Mouse (Mus musculus): Measurements from ENCODE around the gene Trim33.

Gene Trim33

DNA sequence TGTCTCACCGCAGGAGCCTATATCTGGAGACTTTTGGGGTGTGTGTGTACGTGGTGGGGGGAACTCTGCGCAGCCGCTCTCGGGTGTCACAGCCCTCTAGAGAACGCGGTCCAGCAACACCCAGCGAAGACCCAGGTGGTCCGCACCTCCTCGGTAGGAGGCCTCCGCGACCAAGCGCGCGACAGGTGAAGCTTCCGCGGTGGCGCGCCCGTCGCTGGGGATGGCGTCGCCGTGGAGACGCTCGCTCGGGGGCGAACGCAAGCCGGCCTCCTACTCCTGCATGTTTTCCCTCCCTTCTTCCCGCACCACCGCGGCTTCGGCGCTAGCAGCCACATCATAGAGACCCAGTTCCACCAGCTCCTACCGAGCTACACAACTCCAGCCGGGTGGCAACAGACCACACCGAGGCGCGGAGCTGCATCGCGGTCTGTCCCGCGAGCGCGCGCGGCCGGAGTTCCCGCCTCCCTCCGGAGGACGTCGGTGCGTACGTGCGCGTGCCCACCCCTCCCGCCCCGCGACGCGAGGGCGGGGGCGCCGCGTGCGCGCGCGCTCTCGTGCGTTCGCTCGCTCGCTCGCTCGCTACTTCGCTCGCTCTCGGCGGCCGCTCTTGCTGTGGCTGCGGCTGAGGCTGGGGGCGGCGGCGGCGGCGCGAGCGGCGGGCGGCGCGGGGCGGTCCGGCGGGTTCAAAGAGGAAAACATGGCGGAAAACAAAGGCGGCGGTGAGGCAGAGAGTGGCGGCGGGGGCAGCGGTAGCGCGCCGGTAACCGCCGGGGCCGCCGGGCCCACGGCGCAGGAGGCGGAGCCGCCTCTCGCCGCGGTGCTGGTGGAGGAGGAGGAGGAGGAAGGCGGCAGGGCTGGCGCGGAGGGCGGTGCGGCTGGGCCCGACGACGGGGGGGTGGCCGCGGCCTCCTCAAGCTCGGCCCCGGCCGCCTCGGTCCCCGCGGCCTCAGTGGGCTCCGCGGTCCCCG lies at the start of gene Trim33:
Gene Trim33 (plus strand): TSS at position 112 of the 968 bp plus-strand sequence.
- peak; percentile 79 to 92 for DNase-seq (ENCODE audit: low spot score in 2 of 2)

DNA sequence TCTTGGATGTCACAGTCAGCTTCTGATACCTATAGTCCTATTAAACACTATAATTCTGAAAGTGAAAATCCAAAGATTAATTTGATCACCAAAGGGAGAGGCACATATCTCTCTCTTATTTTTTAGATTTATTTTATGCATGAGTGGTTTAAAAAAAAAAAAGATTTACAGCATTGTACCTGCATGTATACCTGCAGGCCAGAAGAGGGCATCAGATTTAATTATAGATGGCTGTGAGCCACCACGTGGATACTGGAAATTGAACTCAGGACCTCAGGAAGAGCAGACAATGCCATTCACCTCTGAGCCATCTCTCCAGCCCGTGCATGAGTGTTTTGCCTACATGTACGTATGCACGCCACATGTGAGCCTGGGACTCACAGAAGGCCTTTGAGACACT lies 46.7 kb upstream of the Trim33 start:
- no peak for DNase-seq (ENCODE audit: low spot score in 2 of 2)

DNA sequence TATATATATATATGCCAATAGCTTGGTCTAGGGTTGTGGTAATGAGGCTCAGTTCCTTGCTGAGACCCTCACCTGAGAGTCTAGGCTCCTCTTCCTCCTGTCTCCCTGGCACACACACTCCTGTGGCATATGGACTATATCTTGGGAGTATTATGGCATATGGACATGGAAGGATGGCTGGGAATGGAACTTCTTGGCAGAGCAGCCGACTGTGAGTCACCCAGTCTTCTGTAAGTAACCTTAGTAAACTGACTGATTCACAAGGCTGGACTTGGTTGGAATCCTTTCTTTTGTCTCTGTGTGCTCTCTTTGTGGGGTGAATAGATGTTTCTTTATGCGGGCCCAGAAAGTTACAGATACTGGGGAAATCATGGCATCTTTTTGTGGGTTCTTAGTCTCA lies 37.6 kb upstream of the Trim33 start:
- no peak for DNase-seq (ENCODE audit: low spot score in 2 of 2)

DNA sequence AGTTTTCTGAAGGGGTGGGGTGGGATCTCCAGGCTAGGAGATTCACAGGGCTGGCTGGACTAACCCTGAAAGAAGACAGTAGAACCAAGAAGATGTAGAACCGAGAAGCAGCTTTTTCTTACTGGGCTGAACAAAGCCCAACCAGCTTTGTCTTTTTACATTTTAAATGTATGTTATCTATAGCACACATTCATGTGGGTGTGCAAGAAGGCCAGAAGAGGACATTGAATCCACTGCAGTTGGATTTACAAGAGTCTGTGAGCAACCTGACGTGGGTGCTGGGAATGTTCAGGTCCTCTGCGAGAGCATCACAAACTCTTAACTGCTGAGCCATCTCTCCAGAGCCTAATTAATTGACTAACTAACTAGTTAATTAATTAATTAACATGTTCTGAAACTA lies 36.9 kb upstream of the Trim33 start:
- DNase-seq (ENCODE audit: low spot score in 2 of 2): no peak

DNA sequence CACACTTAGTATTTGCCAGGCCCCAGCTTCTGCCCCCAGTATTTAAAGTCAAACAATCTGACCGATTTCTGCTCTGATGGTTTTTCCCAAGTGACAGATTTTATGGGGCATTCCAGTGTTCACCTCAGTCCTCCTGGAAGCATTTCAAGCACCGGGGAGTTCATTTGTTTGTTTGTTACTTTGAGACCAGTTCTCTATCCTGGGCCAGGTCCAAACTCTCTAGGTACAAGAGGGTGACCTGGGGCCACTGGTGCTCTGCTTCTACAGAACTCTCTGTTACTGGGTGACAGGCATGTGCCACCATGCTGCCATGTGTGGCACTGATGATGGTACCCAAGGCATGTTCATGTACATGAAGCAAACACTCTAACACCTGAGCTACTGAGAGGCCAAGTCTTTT lies 35.6 kb upstream of the Trim33 start:
- no peak for DNase-seq (ENCODE audit: low spot score in 2 of 2)

DNA sequence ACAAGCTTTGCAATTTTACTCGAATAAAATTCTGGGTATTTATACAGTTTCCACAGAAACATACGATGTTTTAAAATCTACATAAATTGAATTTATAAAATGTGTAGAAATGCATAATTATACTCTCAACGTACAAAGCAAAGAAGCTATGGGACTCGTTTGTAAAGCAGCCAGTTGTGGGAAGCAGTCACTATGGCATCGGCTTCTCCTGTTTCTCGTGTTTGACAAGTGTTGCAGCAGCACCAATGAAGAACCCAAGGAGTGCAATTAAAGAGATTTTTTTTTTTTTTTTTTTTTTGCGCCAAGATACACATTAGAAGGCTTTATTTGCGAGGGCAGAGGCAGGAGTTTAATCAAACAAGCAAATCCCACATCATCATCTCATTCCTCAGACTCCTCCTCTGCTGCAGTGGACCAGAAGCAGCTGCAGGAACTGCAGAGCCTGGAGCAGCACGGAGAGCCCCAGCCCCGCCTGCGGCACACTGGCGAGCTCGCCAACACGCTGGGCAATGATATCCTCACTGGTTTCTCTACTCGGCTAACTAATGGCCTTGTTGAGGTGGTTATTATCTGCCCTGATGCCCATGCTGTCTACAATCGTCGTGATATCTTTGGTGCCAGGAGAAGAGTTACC lies 32.3 kb upstream of the Trim33 start:
- DNase-seq (ENCODE audit: low spot score in 2 of 2): no peak

DNA sequence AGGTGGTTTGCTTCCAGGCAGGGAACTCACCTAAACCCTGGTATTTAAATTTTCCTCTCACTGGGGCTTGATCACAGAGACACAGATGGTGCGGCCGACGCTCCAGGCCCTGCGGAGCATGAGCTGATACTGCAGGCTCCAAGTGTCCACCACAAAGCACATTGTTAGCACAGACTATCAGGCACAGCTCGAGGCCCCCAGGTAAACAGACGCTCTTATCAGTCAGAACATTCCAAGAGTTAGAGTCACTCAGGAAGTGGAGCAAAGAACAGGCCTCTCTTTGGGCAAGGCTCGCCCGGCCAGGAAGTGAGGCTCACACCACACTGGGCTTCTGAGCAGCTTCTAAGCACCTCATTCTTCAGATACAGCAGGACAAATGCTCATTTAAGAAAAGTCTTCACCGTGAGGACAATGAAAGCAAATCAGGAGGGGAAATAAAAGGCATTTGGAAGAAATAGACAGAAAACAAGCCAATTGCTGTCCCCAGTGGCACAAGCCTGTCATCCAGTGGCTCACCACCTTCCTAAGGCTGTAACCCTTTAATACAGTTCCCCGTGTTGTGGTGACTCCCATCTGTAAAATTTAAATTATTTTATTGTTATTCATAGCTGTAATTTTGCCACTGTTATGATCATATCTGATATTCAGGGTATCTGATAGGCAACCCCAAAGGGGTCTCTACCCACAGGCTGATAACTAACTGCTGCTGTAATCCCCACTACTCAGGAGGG lies 22.8 kb upstream of the Trim33 start:
- no peak for DNase-seq (ENCODE audit: low spot score in 2 of 2)

DNA sequence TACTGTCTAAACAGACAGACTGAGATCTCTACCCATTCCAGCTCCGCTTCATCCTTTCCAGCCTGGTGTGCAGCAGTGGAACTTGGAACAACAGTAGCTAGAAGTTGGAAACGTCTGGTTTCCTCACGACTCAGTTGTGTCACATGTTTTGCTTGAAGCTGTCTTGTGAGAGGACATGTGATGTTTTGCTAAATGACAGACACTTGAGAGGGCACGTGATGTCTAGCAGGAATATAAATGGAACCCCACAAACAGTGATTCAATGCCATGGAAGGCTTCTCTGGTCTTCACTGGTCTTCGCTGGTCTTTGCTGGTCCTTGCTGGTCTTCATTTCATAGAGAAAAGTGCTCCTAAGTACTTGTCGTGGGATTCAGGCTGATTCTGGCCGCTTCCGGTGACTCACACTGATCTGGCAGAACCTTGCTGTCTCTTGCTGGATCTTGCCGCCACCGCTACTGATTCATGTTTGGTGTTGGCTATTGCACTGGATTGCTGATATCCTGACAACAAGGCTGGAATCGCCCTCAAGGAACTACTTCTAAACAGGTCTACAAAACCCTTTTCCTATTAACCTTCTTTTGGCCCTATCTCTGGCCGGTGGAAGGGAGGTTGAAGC lies 16.2 kb upstream of the Trim33 start:
- no peak for DNase-seq (ENCODE audit: low spot score in 2 of 2)

DNA sequence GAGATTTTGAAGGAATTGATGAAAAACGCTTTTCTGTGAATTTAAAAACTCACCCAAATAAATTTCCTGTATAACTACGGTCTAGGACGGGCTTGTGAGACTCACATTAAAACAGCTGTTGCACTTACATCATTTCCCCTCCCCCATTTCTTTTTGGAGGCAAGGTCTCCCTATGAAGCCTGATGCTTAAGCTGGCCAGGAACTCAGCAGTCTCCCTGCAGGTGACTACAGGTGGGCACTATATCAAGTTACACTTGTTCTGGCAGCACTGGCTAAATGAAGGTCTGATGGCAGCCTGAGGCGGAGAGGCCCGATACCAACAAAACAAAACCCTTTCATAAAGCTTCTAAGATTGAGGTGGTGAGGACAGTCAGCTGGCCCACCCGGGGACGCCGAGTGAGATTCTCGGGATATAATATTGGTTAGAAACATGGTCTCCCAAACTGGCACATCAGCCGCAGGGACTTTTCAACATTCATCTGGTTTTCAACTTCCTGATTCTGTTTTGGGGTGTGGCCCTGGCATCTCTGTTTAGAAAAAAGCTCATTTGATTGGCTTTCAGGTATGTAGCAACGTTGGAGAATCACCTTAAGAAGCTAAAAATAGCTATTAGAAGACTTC lies 422 bp upstream of the Trim33 start:
- DNase-seq (ENCODE audit: low spot score in 2 of 2): peak in 1 of 2 experiments; percentile 21

DNA sequence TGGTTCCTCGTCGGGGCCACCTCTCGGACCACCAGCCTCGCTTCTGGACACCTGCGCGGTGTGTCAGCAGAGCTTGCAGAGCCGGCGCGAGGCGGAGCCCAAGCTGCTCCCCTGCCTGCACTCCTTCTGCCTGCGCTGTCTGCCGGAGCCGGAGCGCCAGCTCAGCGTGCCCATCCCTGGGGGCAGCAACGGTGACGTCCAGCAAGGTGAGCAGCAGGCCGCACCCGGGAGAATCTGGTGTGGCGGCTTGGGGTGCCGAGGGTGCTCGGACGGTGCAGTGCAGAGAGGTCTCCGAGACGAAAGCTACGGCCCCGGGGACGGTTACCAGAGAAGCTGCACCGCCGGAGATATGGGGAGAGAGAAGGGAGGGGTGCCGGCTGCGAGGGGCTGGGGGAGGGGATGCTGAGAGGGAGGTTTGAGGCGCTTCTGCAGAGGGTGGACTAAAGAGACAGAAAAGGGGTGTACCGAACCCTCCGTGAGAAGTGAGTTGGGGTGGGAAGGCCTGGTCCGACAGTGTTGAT lies 1.2 kb downstream of the Trim33 start:
- peak; percentile 29 to 47 for DNase-seq (ENCODE audit: low spot score in 2 of 2)

DNA sequence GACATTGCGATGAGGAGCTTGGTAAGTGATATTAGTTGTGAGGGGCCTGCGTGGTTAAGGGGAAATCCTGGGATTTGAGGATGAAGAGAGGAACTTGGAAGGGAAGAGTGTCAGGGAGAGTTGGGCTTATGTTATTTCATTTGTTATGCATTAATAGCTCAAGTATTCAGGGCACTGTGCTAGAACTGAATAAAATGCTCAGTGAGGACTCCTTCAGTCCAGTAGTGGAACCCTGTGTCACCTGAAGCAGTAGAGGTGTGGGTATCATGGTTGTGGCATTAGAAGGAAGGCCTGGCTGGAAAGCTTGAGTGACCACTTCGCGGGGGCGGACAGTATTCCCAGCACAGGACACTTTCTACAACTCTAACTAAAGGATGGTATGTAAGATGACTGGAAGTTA lies 1.8 kb downstream of the Trim33 start:
- no peak for DNase-seq (ENCODE audit: low spot score in 2 of 2)

DNA sequence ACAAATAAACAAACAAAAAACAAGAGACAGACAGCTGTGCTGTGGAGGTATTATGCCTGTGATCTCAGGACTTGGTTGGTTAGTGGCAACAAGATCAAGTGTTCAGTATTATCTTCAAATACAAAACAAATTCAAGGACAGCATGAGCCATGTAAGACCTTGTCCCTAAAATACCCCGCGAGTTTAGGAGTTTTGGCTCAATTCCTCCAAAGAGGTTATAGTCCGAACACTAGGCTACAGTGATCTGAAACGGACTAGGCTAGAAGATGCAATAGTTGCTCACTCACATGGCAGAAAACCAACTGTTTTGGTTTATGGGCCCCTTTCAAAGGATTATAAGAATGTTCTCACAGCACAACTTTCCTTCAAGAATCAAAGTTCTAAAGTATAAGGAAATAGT lies 9.7 kb downstream of the Trim33 start:
- DNase-seq (ENCODE audit: low spot score in 2 of 2): no peak

DNA sequence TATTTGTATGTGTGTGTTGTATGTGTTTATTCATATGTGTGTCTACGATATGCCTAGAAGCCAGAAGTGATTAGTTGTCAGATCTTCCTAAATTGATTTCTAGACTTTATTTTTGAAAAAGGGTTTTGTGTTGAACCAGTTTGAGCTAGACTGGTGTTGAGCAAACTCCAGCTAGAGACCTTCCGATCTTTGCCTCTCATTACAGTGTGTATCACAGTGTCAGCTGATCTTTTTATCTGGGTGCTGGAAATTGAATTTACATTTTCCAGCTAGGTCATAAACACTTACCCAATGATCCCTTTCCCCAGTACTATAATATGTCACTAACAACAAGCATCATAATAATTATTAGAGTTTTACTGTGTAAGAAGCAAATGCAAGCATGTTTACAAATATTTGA lies 12.0 kb downstream of the Trim33 start:
- no peak for DNase-seq (ENCODE audit: low spot score in 2 of 2)

DNA sequence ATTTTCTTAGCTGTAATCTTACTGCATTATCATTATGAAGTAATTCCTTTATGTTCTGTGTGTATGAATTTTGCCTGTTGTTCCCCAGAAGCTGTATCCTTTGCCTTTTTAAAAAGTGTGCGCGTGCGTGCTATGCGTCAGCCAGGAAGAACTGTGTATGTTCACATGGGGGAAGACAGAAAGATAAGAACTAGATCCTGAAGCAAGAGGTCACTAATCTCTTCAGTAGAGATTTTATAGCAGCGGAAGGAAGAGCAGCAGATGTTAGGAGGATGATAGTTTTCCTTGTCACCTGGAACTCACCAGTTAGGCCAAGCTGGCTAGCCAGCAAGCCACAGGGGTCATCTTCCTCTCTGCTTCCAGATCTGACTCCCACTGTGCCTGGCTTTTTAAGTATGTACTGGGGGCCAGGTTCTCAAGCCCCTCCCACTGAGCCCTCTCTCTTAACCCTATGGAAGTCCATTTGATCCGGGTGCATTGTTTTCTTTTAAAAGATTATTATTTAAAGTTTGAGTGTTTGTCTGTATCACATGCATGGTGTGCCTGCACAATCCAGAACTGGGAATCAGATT lies 26.4 kb downstream of the Trim33 start:
- no peak for DNase-seq (ENCODE audit: low spot score in 2 of 2)

DNA sequence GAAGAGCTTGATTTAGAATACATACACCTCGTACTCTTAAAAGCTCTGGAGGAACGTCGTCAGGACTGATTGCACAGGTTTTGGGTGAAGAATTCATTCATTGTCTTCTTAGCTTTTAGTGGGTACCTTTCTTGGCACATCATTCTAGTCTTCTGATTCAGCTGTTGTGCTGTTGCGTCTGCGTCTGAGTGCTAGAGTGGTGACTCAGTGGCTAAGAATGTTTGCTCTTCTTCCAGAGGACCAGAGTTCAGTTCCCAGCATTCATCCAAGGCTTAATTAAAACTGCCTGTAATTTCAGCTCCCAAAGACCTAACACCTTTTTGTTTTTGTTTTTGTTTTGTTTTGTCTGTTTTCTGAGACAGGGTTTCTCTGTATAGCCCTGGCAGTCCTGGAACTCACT lies 30.2 kb downstream of the Trim33 start:
- DNase-seq (ENCODE audit: low spot score in 2 of 2): no peak

DNA sequence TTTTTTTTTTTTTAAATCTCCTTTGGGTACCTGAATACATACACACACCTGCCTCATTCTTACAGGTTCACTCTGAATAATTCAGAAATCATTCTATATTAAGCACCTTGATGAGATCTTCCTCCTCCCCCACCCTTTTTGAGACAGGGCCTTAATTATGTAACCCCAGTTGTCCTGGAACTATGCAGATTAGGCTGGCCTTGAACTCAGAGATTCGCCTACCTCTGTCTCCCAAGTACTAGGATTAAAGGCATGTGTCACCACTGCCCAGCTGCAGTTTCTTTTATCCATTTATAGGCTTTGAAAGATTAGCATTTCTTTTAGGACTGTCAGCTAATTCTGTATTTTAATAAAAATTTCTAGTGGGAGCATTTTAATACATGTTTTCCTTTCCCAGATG lies 30.7 kb downstream of the Trim33 start:
- no peak for DNase-seq (ENCODE audit: low spot score in 2 of 2)

DNA sequence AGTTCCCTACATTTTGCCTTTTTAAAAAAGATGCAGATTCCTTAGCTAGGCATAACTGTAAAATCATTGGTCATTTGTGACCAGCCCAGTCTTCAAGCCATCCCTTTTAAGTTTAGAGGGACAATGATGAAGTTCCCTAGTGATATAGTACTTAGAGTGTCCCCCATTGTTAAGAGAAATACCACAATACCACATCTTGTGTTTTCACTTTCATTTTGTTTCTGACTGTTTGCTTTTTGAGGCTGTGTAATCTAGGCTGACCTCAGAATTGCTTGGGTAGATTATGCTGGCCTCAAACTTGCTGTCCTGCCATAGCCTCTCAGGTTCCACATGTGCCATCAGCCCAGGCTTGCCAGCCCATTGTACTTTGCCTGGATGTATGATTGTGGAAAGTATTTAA lies 35.2 kb downstream of the Trim33 start:
- DNase-seq (ENCODE audit: low spot score in 2 of 2): no peak

DNA sequence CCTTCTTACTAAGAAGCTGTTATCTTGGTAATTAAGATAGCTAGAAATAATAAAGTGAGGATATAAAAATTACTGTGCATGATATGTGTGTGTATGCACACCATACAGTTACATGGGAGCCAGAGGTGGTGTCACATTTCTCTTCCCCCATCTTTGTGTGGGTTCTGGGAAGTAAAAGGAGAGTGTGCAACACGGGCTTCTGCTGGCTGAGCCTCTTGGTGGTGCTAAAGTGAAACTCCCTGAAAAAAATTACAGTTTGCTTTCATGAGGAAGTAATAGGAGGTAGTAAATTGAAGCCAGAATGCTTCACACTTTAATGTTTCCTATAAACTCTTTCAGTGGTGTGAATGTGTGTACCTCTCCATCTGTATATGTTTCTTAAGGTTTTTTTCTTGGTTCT lies 56.3 kb downstream of the Trim33 start:
- no peak for DNase-seq (ENCODE audit: low spot score in 2 of 2)

DNA sequence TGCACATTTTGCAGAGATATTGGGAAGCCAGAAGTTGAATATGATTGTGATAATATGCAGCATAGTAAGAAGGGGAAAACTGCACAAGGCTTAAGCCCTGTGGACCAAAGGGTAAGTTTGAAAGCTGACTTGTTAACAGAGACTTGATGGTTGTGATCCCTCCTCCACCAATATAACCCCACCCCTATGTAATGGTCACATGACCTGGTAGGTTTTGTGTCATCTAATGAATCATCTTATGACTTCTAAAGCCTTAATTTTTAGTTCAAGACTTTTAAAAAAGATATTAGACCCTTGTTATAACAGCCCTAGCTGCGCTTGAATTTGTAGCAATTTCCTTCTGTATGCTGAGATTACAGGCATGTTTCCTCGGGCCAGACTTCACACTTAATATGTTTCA lies 67.6 kb downstream of the Trim33 start:
- no peak for DNase-seq (ENCODE audit: low spot score in 2 of 2)

DNA sequence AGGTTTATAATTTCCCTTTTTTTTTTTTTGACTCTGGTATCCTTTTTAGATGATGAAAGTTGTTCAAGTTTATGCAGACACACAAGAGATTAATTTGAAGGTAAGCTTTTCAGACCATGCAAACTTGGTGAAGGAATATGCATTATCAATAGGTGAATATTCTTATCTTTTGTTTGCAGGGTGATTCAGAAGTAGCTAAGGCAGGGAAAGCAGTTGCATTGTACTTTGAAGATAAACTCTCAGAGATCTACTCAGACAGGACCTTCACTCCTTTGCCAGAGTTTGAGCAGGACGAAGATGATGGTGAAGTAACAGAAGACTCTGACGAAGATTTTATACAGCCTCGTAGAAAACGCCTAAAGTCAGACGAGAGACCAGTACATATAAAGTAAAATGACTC lies 74.4 kb downstream of the Trim33 start:
- no peak for DNase-seq (ENCODE audit: low spot score in 2 of 2)

DNA sequence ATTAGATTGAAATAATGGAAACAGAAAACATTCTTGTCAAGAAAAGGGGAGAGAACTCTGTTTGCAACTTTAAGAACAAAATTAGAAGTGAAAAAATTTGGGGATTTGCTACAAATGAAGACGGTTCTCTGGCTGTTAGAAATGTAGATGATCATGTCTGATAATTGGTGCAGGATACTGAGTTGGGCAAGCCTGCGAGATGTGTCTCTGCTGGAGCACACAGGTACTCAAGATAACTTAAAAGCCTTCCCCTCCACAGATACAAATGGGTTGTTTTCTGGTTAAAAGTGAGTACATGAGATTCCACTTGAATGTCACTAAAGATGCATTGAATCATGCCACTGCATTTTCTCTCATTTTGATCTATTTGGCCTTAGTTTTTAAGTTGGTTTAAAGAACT lies 74.9 kb downstream of the Trim33 start:
- DNase-seq (ENCODE audit: low spot score in 2 of 2): no peak

Data from cerebellum, postnatal 4 days (tissue).